Mouse (Mus musculus) kidney, postnatal 25 days (tissue): ENCODE data around the gene Tmem151b.
A peak's percentile ranks its signal among the peaks of the same experiment; 100 is the strongest.

Experiments
- DNase-seq, 2 experiments: peaks; one replicate each; pipeline ENCODE4 v3.0.0; 2021; ENCODE audit warnings: mixed read lengths in 2 of 2

Tmem151b gene

GRCm38 (mm10) chr17:45544001-45544872 is 5.2 kb downstream of the Tmem151b start:
- no peak for DNase-seq

- no peak for DNase-seq
Measured at GRCm38 (mm10) chr17:45543115-45543514, 6.4 kb downstream of the Tmem151b start.

GRCm38 (mm10) chr17:45542705-45543104 is 6.8 kb downstream of the Tmem151b start:
- DNase-seq = no peak

- no peak for DNase-seq
Measured at GRCm38 (mm10) chr17:45542129-45542528, 7.3 kb downstream of the Tmem151b start.

GRCm38 (mm10) chr17:45539664-45540063 is 9.8 kb downstream of the Tmem151b start:
- DNase-seq = no peak

- DNase-seq = no peak
Measured at GRCm38 (mm10) chr17:45538394-45538793, 11.1 kb downstream of the Tmem151b start.

- DNase-seq = no peak
Measured at GRCm38 (mm10) chr17:45536264-45536663, 13.2 kb downstream of the Tmem151b start.

- DNase-seq = no peak
Measured at GRCm38 (mm10) chr17:45532896-45533295, 16.6 kb downstream of the Tmem151b start.

- no peak for DNase-seq
Measured at GRCm38 (mm10) chr17:45530346-45530782, 19.1 kb downstream of the Tmem151b start.

GRCm38 (mm10) chr17:45526571-45526970 is 22.9 kb downstream of the Tmem151b start:
- peak; percentile 36 to 75 for DNase-seq

GRCm38 (mm10) chr17:45524961-45525360 is 24.5 kb downstream of the Tmem151b start:
- DNase-seq = no peak

GRCm38 (mm10) chr17:45523263-45523662 is 26.2 kb downstream of the Tmem151b start, which contains the start of gene Tcte1:
Tcte1 (plus strand) TSS chr17:45523434.
- DNase-seq = no peak

- no peak for DNase-seq
Measured at GRCm38 (mm10) chr17:45520136-45520535, 29.3 kb downstream of the Tmem151b start.

GRCm38 (mm10) chr17:45518766-45519475 is 30.6 kb downstream of the Tmem151b start:
- no peak for DNase-seq

GRCm38 (mm10) chr17:45517549-45518215 is 31.8 kb downstream of the Tmem151b start:
- DNase-seq = no peak

GRCm38 (mm10) chr17:45517135-45517534 is 32.3 kb downstream of the Tmem151b start:
- no peak for DNase-seq

GRCm38 (mm10) chr17:45516488-45516887 is 33.0 kb downstream of the Tmem151b start:
- DNase-seq = peak; percentile 75 to 87

GRCm38 (mm10) chr17:45515806-45516205 is 33.7 kb downstream of the Tmem151b start:
- no peak for DNase-seq

- DNase-seq = no peak
Measured at GRCm38 (mm10) chr17:45515204-45515726, 34.2 kb downstream of the Tmem151b start.

GRCm38 (mm10) chr17:45511757-45512156 is 37.7 kb downstream of the Tmem151b start:
- DNase-seq = no peak

- no peak for DNase-seq
Measured at GRCm38 (mm10) chr17:45510871-45511270, 38.6 kb downstream of the Tmem151b start.

GRCm38 (mm10) chr17:45506700-45507189 is 42.7 kb downstream of the Tmem151b start, which contains the start of gene Aars2:
Aars2 (plus strand) TSS chr17:45506841.
- DNase-seq = peak; percentile 96 to 98
